17 mouse cellular contexts compared by ENCODE assay signal in genomic region chr5:13668840-13669239, GRCm38 (mm10).
"Had no signal": no experiment of that assay in that cellular context is flagged by ENCODE, and none has a peak within 500 bp of the region (broad histone marks: within the 10 kb centered on the region; RNA-seq: fewer than 3 reads in every experiment).

No protein-coding gene starts in this region.

- ATAC-seq: hindbrain, embryonic 16.5 days; inflammation-experienced regulatory T-cells, adult 6 months; intestine, embryonic 15.5 days; intestine, postnatal 0 days; liver, postnatal 0 days had no signal

- DNase-seq: gastrocnemius, postnatal 14 days; gastrocnemius, postnatal 36 days; heart, adult 18-20 months; heart, postnatal 10 days; heart, postnatal 4 days; kidney, adult 18-20 months; kidney, adult 8-10 months; kidney, postnatal 10 days; kidney, postnatal 25 days; kidney, postnatal 4 days; liver; liver, embryonic 13.5 days; liver, postnatal 0 days had no signal
